Mouse (Mus musculus) skeletal muscle tissue, postnatal 0 days (tissue): ENCODE measurements around the gene Efna2. TPM values are rescaled to one million over a fixed set of nuclear protein-coding genes. Genes with fewer than 3 reads are reported as not detected.

Experiments
- polyA plus RNA-seq: library from polyadenylated mRNA; unstranded; fragments of >200 nt; fragmentation: Nextera tagmentation; extraction: Ambion mirVana; gene quantifications from 2 replicates; pipeline ENCODE4 v1.2.1, GENCODE M21; 2015

Gene Efna2
- 3.7 and 4.3 TPM in 2 replicates for polyA plus RNA-seq

GRCm38 (mm10) chr10:80179068-80180051, at the start of gene Efna2:
Gene Efna2 (plus strand): TSS chr10:80179482.

GRCm38 (mm10) chr10:80138553-80139438, 40.5 kb upstream of the Efna2 start, which contains the start of gene Atp5d:
Gene Atp5d (plus strand): TSS chr10:80138632.

GRCm38 (mm10) chr10:80140666-80141035, 38.6 kb upstream of the Efna2 start, which contains the start of gene Cbarp:
Gene Cbarp (minus strand): TSS chr10:80140835.

GRCm38 (mm10) chr10:80147719-80148601, 31.3 kb upstream of the Efna2 start, which contains the start of gene Midn:
Gene Midn (plus strand): TSS chr10:80148272.

GRCm38 (mm10) chr10:80165392-80166128, 13.7 kb upstream of the Efna2 start, which contains the start of gene Cirbp:
Gene Cirbp (plus strand): TSS chr10:80165985.

GRCm38 (mm10) chr10:80172527-80173292, 6.6 kb upstream of the Efna2 start, which contains the start of gene 1600002K03Rik:
Gene 1600002K03Rik (plus strand): TSS chr10:80172944.

GRCm38 (mm10) chr10:80226416-80227165, 47.3 kb downstream of the Efna2 start, which contains the start of gene Mum1:
Gene Mum1 (plus strand): TSS chr10:80226434.

Other genes starting within 250 kb of the Efna2 start
- 55.1 and 61.1 TPM in 2 replicates for gene Wdr18, start 219.3 kb upstream of the Efna2 start, polyA plus RNA-seq
- 0.32 and 0.43 TPM in 2 replicates for gene Grin3b, start 208.8 kb upstream of the Efna2 start, polyA plus RNA-seq
- 23.1 and 23.6 TPM in 2 replicates for gene Tmem259, start 195.2 kb upstream of the Efna2 start, polyA plus RNA-seq
- gene Cnn2, start 190.9 kb upstream of the Efna2 start, polyA plus RNA-seq, result 44.5 and 55.3 TPM in 2 replicates
- 1.5 TPM in 2 replicates for gene Abca7, start 183.0 kb upstream of the Efna2 start, polyA plus RNA-seq
- 2.7 and 4.2 TPM in 2 replicates for gene Arhgap45, start 162.8 kb upstream of the Efna2 start, polyA plus RNA-seq
- 132 and 134 TPM in 2 replicates for gene Polr2e, start 139.7 kb upstream of the Efna2 start, polyA plus RNA-seq
- 705 and 782 TPM in 2 replicates for gene Gpx4, start 132.3 kb upstream of the Efna2 start, polyA plus RNA-seq
- 4.7 and 5.6 TPM in 2 replicates for gene Sbno2, start 73.9 kb upstream of the Efna2 start, polyA plus RNA-seq
- gene Stk11, start 63.7 kb upstream of the Efna2 start, polyA plus RNA-seq, result 13.9 and 16.6 TPM in 2 replicates
- 1,084 and 1,218 TPM in 2 replicates for gene Atp5d, start 40.9 kb upstream of the Efna2 start, polyA plus RNA-seq
- 0.37 and 0.73 TPM in 2 replicates for gene Cbarp, start 38.6 kb upstream of the Efna2 start, polyA plus RNA-seq
- gene Midn, start 31.2 kb upstream of the Efna2 start, polyA plus RNA-seq, result 6.1 and 8.5 TPM in 2 replicates
- 202 and 207 TPM in 2 replicates for gene Cirbp, start 13.5 kb upstream of the Efna2 start, polyA plus RNA-seq
- 4.9 and 6.3 TPM in 2 replicates for gene 1600002K03Rik, start 6.5 kb upstream of the Efna2 start, polyA plus RNA-seq
- gene Mum1, start 47.0 kb downstream of the Efna2 start, polyA plus RNA-seq, result 44.5 and 52.6 TPM in 2 replicates
- gene Ndufs7, start 69.6 kb downstream of the Efna2 start, polyA plus RNA-seq, result 696 and 892 TPM in 2 replicates
- 487 and 520 TPM in 2 replicates for gene Gamt, start 81.5 kb downstream of the Efna2 start, polyA plus RNA-seq
- 25.6 and 28.9 TPM in 2 replicates for gene Dazap1, start 82.0 kb downstream of the Efna2 start, polyA plus RNA-seq
- 529 and 552 TPM in 2 replicates for gene Rps15, start 113.0 kb downstream of the Efna2 start, polyA plus RNA-seq
- gene Apc2, start 116.5 kb downstream of the Efna2 start, polyA plus RNA-seq, result 0.19 and 0.21 TPM in 2 replicates
- gene 2310011J03Rik, start 141.1 kb downstream of the Efna2 start, polyA plus RNA-seq, result 23.0 and 30.4 TPM in 2 replicates
- 2.4 and 4.2 TPM in 2 replicates for gene Pcsk4, start 150.0 kb downstream of the Efna2 start, polyA plus RNA-seq
- gene Reep6, start 150.5 kb downstream of the Efna2 start, polyA plus RNA-seq, result 3.6 and 16.4 TPM in 2 replicates
- 12.6 and 13.8 TPM in 2 replicates for gene Adamtsl5, start 168.9 kb downstream of the Efna2 start, polyA plus RNA-seq
- 0.14 and 0.23 TPM in 2 replicates for gene Plk5, start 177.0 kb downstream of the Efna2 start, polyA plus RNA-seq
- gene Mex3d, start 208.2 kb downstream of the Efna2 start, polyA plus RNA-seq, result 2.8 and 3.6 TPM in 2 replicates
- gene Mbd3, start 220.1 kb downstream of the Efna2 start, polyA plus RNA-seq, result 82.3 and 101 TPM in 2 replicates
- 1,315 and 1,562 TPM in 2 replicates for gene Uqcr11, start 227.3 kb downstream of the Efna2 start, polyA plus RNA-seq